Mouse (Mus musculus): Measurements from ENCODE around the gene Rad51b.

- peak; percentile 99 for TF ChIP-seq CTCF (IDR thresholded peaks at IDR 0.05; ENCODE audit: insufficient read depth, low read length)
- TF ChIP-seq POLR2A (IDR thresholded peaks at IDR 0.05; ENCODE audit: borderline replicate concordance, extremely low read depth, low read depth, low read length) = 0 out of 2 replicates have a peak, but pooled peaks have one; percentile 16
These were observed 315.4 kb downstream of the Rad51b start for GRCm38 (mm10) chr12:79612334-79613060.
